Comparison of ENCODE assay signal across 16 mouse cellular contexts in the genomic region with DNA sequence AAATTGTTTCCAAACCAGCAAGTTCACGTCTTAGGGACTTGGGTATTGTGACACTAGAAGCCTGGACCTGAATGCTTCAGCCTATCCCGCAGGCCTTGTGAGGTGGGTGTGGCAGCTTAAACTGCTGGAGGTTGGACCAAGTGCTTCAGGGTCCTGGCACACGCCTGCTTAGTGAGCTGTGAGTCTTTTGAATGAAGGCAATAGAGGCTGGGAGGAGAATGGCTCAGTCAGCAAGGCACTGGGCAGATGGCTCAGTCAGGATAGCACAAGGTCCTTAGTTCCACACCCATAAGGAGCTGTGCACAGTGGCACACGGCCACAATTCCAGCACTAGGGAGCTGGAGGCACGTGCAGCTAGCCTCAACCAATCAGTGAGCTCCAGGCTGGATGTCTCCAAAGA.
"Had no signal": no experiment of that assay in that cellular context is flagged by ENCODE, and none has a peak within 500 bp of the region (broad histone marks: within the 10 kb centered on the region; RNA-seq: fewer than 3 reads in every experiment).

No protein-coding gene starts in this region.

- H3K36me3 ChIP-seq: midbrain, embryonic 10.5 days; midbrain, embryonic 12.5 days; neural tube, embryonic 13.5 days; neural tube, embryonic 15.5 days; stomach, embryonic 15.5 days had no signal

- ATAC-seq: midbrain, embryonic 16.5 days had no signal

- H3K9me3 ChIP-seq: midbrain, embryonic 10.5 days; midbrain, embryonic 12.5 days; neural tube, embryonic 13.5 days; neural tube, embryonic 15.5 days; stomach, embryonic 15.5 days had no signal

- H3K27ac ChIP-seq: midbrain, embryonic 10.5 days; midbrain, embryonic 12.5 days; neural tube, embryonic 13.5 days; neural tube, embryonic 15.5 days; stomach, embryonic 15.5 days; stomach, postnatal 0 days had no signal

- H3K4me3 ChIP-seq: midbrain, embryonic 10.5 days; midbrain, embryonic 12.5 days; myocyte; neural tube, embryonic 13.5 days; neural tube, embryonic 15.5 days; stomach, embryonic 15.5 days had no signal

- H3K27me3 ChIP-seq: midbrain, embryonic 12.5 days; neural tube, embryonic 15.5 days; stomach, embryonic 15.5 days had no signal

- H3K9ac ChIP-seq: lung, embryonic 14.5 days; midbrain, embryonic 12.5 days; neural tube, embryonic 13.5 days; neural tube, embryonic 15.5 days; stomach, embryonic 15.5 days had no signal

- H3K4me1 ChIP-seq: midbrain, embryonic 12.5 days had no signal

- H3K4me2 ChIP-seq: lung, embryonic 14.5 days; midbrain, embryonic 12.5 days; neural tube, embryonic 13.5 days; neural tube, embryonic 15.5 days; stomach, embryonic 15.5 days had no signal

- DNase-seq: lung, adult 18-20 months; lung, embryonic 14.5 days; lung, postnatal 10 days; lung, postnatal 4 days; midbrain, embryonic 14.5 days; right cerebral cortex, postnatal 14 days; thymus, adult 2 months; thymus, postnatal 36 days had no signal
